Mouse (Mus musculus): ENCODE results near the gene Ptx4. TPM values are rescaled to one million over a fixed set of nuclear protein-coding genes. Genes with fewer than 3 reads are reported as not detected.

Gene Ptx4
- polyA plus RNA-seq, 1 experiment from 2014 or later, result 0.12 TPM

GRCm38 (mm10) chr17:25163387-25163786 lies 42.8 kb downstream of the Ptx4 start:
- Histone ChIP-seq H3K36me3 (ENCODE audit: control insufficient read depth, insufficient read depth, low read length) (no peaks in the 10 kb centered on the region; the same call in 1 of the 2 replicates), H3K4me2 (ENCODE audit: low read depth, low read length, severe bottlenecking) (no peak overlapping the region), H3K27me3 (ENCODE audit: control insufficient read depth, insufficient read depth, low read length) (no peaks in the 10 kb centered on the region), H3K9ac (ENCODE audit: low read length) (no peak overlapping the region), H3K9me3 (ENCODE audit: control insufficient read depth, low read length) (no peaks in the 10 kb centered on the region), H3K27ac (ENCODE audit: low read depth, low read length) (no peak overlapping the region), H3K4me3 (ENCODE audit: low read depth, low read length) (no peak overlapping the region), H3K4me1 (replicated peaks; ENCODE audit: control insufficient read depth, insufficient read depth, low read length) (no peaks in the 10 kb centered on the region)
- 78% methylated on average over 7 of the region's 7 CpGs for WGBS
- DNase-seq (ENCODE audit: low spot score) (no peak), ATAC-seq (replicated peaks; ENCODE audit: low FRiP score) (no peak)

DNA sequence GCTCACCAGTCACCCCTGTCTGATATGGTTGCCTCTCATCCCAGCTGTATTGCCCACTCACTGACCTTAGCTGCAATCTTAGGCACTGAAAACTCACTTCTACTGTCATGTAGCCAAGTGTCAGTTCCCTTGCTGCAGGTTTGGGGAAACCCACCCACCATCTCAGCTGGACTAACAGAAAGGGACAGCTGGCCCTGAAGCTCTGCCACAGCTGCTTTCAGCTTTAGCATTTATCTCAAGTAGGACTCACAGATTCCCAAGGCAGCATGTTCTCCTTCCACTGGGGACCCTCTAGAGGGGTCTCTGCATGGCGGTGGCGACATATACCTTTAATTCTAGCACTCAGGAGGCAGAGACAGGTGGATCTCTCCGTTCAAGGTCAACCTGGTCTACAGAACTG lies 44.2 kb downstream of the Ptx4 start:
- 87% methylated on average over 3 of the region's 3 CpGs for WGBS
- Histone ChIP-seq H3K9me3 (ENCODE audit: control insufficient read depth, low read length) (no peaks in the 10 kb centered on the region), H3K4me3 (ENCODE audit: low read depth, low read length) (no peak overlapping the region), H3K4me1 (replicated peaks; ENCODE audit: control insufficient read depth, insufficient read depth, low read length) (no peaks in the 10 kb centered on the region), H3K9ac (ENCODE audit: low read length) (no peak overlapping the region), H3K4me2 (ENCODE audit: low read depth, low read length, severe bottlenecking) (no peak overlapping the region), H3K27me3 (ENCODE audit: control insufficient read depth, insufficient read depth, low read length) (no peaks in the 10 kb centered on the region), H3K36me3 (ENCODE audit: control insufficient read depth, insufficient read depth, low read length) (no peaks in the 10 kb centered on the region; the same call in 1 of the 2 replicates), H3K27ac (ENCODE audit: low read depth, low read length) (no peak overlapping the region)
- ATAC-seq (replicated peaks; ENCODE audit: low FRiP score), result no peak
- DNase-seq (ENCODE audit: low spot score), result no peak

DNA sequence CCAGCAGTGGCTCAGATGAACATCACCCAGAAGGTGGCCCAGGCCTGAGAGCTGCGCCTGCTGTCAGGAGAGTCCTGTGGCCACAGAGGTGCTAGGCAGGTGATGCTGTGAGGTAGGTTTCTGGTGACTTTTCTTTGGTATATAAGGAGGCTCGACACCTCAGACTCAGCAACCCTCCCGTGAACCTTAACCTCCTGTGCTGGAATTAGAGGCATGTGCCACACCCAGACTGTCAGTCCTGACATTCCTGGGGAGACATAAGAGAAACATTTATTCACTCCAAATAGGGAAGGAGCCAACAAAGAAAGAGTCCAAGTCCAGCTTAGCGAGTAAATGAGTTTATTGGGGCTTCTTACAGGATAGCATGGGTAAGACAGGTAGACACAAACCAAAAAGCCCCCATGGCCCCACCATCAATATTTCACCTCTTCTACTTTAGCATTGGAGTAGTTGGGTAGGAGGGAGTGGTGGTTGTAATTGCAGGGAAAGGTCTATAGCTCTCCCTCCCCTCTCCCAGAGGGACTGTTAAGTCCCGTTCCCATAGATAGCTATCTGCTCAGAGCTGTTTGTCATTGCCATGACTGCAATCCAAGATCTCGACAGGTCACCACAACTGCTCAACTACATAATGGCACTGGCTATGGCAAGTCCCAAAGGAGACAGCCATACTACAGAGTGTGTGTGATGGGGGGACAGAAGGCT lies 45.6 kb downstream of the Ptx4 start:
- Histone ChIP-seq H3K27ac (ENCODE audit: low read depth, low read length) (no peak overlapping the region), H3K4me1 (replicated peaks; ENCODE audit: control insufficient read depth, insufficient read depth, low read length) (no peaks in the 10 kb centered on the region), H3K27me3 (ENCODE audit: control insufficient read depth, insufficient read depth, low read length) (no peaks in the 10 kb centered on the region), H3K4me2 (ENCODE audit: low read depth, low read length, severe bottlenecking) (no peak overlapping the region), H3K4me3 (ENCODE audit: low read depth, low read length) (no peak overlapping the region), H3K9me3 (ENCODE audit: control insufficient read depth, low read length) (no peaks in the 10 kb centered on the region), H3K36me3 (ENCODE audit: control insufficient read depth, insufficient read depth, low read length) (no peaks in the 10 kb centered on the region), H3K9ac (ENCODE audit: low read length) (no peak overlapping the region)
- ATAC-seq (replicated peaks; ENCODE audit: low FRiP score) (no peak), DNase-seq (ENCODE audit: low spot score) (no peak)
- WGBS, result 73% methylated on average over 6 of the region's 6 CpGs

DNA sequence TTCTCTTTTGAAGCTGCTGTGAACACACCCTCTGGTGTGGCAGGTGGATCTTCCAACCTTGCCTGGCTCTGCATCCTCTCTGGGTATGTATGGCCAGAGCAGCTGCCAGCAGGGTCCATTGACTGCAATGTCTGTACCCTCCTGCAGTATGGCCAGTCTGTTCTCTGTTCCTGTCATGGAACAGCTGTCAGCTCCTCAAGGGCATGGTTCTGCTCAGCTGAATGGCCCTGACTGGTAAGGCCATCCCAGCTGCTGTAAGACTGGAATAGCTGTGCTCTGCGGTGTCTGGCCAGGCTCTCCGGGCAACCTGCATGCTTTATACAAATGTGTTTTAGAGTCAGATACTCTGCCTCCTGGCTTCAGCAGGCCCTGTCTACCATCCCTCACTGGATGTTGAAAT lies 49.1 kb downstream of the Ptx4 start:
- Histone ChIP-seq H3K27ac (ENCODE audit: low read depth, low read length) (no peak overlapping the region), H3K36me3 (ENCODE audit: control insufficient read depth, insufficient read depth, low read length) (no peaks in the 10 kb centered on the region), H3K9me3 (ENCODE audit: control insufficient read depth, low read length) (no peaks in the 10 kb centered on the region), H3K4me3 (ENCODE audit: low read depth, low read length) (no peak overlapping the region), H3K4me2 (ENCODE audit: low read depth, low read length, severe bottlenecking) (no peak overlapping the region), H3K9ac (ENCODE audit: low read length) (no peak overlapping the region), H3K4me1 (replicated peaks; ENCODE audit: control insufficient read depth, insufficient read depth, low read length) (no peaks in the 10 kb centered on the region), H3K27me3 (ENCODE audit: control insufficient read depth, insufficient read depth, low read length) (no peaks in the 10 kb centered on the region)
- WGBS, result 89% methylated on average over 2 of the region's 2 CpGs
- ATAC-seq (replicated peaks; ENCODE audit: low FRiP score) (no peak), DNase-seq (ENCODE audit: low spot score) (no peak)

DNA sequence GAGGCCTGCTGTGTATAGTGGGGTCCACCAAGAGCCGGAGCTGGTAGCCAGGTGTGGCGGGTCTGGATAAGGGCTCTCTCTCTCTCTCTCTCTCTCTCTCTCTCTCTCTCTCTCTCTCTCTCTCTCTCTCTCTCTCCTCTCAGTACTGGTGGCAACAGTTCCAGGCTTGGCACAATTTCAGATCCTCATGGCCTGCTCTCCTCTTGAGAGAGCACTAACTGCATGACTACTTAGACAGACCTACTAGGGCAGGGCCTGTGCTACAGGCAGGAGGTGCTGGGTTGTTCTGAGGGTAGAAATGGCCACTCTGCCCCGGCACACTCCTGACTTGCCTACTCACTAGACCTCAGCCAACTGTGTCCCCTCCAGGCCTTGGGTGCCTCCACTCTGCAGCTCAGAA lies 52.0 kb downstream of the Ptx4 start:
- WGBS, result 87% methylated on average over 3 of the region's 3 CpGs
- Histone ChIP-seq H3K9me3 (ENCODE audit: control insufficient read depth, low read length) (no peaks in the 10 kb centered on the region), H3K4me2 (ENCODE audit: low read depth, low read length, severe bottlenecking) (no peak overlapping the region), H3K27me3 (ENCODE audit: control insufficient read depth, insufficient read depth, low read length) (no peaks in the 10 kb centered on the region), H3K4me1 (replicated peaks; ENCODE audit: control insufficient read depth, insufficient read depth, low read length) (no peaks in the 10 kb centered on the region), H3K4me3 (ENCODE audit: low read depth, low read length) (no peak overlapping the region), H3K27ac (ENCODE audit: low read depth, low read length) (no peak overlapping the region), H3K36me3 (ENCODE audit: control insufficient read depth, insufficient read depth, low read length) (no peaks in the 10 kb centered on the region), H3K9ac (ENCODE audit: low read length) (no peak overlapping the region)
- DNase-seq (ENCODE audit: low spot score), result no peak
- ATAC-seq (replicated peaks; ENCODE audit: low FRiP score), result no peak

Other genes with a start within 250 kb of the Ptx4 start
- gene Nubp2, start 234.4 kb upstream of the Ptx4 start, polyA plus RNA-seq (2014; fragmentation: Nextera tagmentation; extraction: Ambion mirVana), result 71.9 and 82.0 TPM in 2 replicates
- 44.7 and 47.3 TPM in 2 replicates for gene Spsb3, start 234.1 kb upstream of the Ptx4 start, polyA plus RNA-seq (2014; fragmentation: Nextera tagmentation; extraction: Ambion mirVana)
- gene Eme2, start 225.7 kb upstream of the Ptx4 start, polyA plus RNA-seq (2014; fragmentation: Nextera tagmentation; extraction: Ambion mirVana), result 29.1 and 31.2 TPM in 2 replicates
- 76.9 and 81.8 TPM in 2 replicates for gene Mrps34, start 225.6 kb upstream of the Ptx4 start, polyA plus RNA-seq (2014; fragmentation: Nextera tagmentation; extraction: Ambion mirVana)
- gene Nme3, start 224.3 kb upstream of the Ptx4 start, polyA plus RNA-seq (2014; fragmentation: Nextera tagmentation; extraction: Ambion mirVana), result 47.8 and 60.8 TPM in 2 replicates
- 51.3 and 56.8 TPM in 2 replicates for gene Mapk8ip3, start 183.8 kb upstream of the Ptx4 start, polyA plus RNA-seq (2014; fragmentation: Nextera tagmentation; extraction: Ambion mirVana)
- gene Jpt2, start 160.1 kb upstream of the Ptx4 start, polyA plus RNA-seq (2014; fragmentation: Nextera tagmentation; extraction: Ambion mirVana), result 314 and 323 TPM in 2 replicates
- 14.3 and 14.7 TPM in 2 replicates for gene Cramp1l, start 105.0 kb upstream of the Ptx4 start, polyA plus RNA-seq (2014; fragmentation: Nextera tagmentation; extraction: Ambion mirVana)
- 29.0 and 29.2 TPM in 2 replicates for gene Ift140, start 104.7 kb upstream of the Ptx4 start, polyA plus RNA-seq (2014; fragmentation: Nextera tagmentation; extraction: Ambion mirVana)
- gene Tmem204, start 37.2 kb upstream of the Ptx4 start, polyA plus RNA-seq (2014; fragmentation: Nextera tagmentation; extraction: Ambion mirVana), result 9.8 and 13.2 TPM in 2 replicates
- 41.2 and 45.4 TPM in 2 replicates for gene Telo2, start 4.8 kb upstream of the Ptx4 start, polyA plus RNA-seq (2014; fragmentation: Nextera tagmentation; extraction: Ambion mirVana)
- 24.2 and 25.4 TPM in 2 replicates for gene Clcn7, start 12.6 kb downstream of the Ptx4 start, polyA plus RNA-seq (2014; fragmentation: Nextera tagmentation; extraction: Ambion mirVana)
- gene Ccdc154, start 41.7 kb downstream of the Ptx4 start, polyA plus RNA-seq (2014; fragmentation: Nextera tagmentation; extraction: Ambion mirVana), result 0.08 TPM in 1 of 2 replicates, not detected in the other
- not detected in 2 replicates for gene Gm38655, start 54.7 kb downstream of the Ptx4 start, polyA plus RNA-seq (2014; fragmentation: Nextera tagmentation; extraction: Ambion mirVana)
- gene BC003965, start 63.8 kb downstream of the Ptx4 start, polyA plus RNA-seq (2014; fragmentation: Nextera tagmentation; extraction: Ambion mirVana), result 33.3 and 35.4 TPM in 2 replicates
- 6.5 and 7.1 TPM in 2 replicates for gene Unkl, start 67.6 kb downstream of the Ptx4 start, polyA plus RNA-seq (2014; fragmentation: Nextera tagmentation; extraction: Ambion mirVana)
- 51.3 and 56.3 TPM in 2 replicates for gene Gnptg, start 119.4 kb downstream of the Ptx4 start, polyA plus RNA-seq (2014; fragmentation: Nextera tagmentation; extraction: Ambion mirVana)
- 63.4 and 66.7 TPM in 2 replicates for gene Tsr3, start 119.4 kb downstream of the Ptx4 start, polyA plus RNA-seq (2014; fragmentation: Nextera tagmentation; extraction: Ambion mirVana)
- 1.2 and 1.7 TPM in 2 replicates for gene Baiap3, start 135.6 kb downstream of the Ptx4 start, polyA plus RNA-seq (2014; fragmentation: Nextera tagmentation; extraction: Ambion mirVana)
- gene Ube2i, start 153.9 kb downstream of the Ptx4 start, polyA plus RNA-seq (2014; fragmentation: Nextera tagmentation; extraction: Ambion mirVana), result 837 and 868 TPM in 2 replicates
- gene Prss34, start 177.6 kb downstream of the Ptx4 start, polyA plus RNA-seq (2014; fragmentation: Nextera tagmentation; extraction: Ambion mirVana), result not detected in 2 replicates
- gene Prss28, start 187.9 kb downstream of the Ptx4 start, polyA plus RNA-seq (2014; fragmentation: Nextera tagmentation; extraction: Ambion mirVana), result not detected in 2 replicates
- gene Prss29, start 197.9 kb downstream of the Ptx4 start, polyA plus RNA-seq (2014; fragmentation: Nextera tagmentation; extraction: Ambion mirVana), result not detected in 2 replicates
- not detected in 2 replicates for gene Tpsab1, start 224.8 kb downstream of the Ptx4 start, polyA plus RNA-seq (2014; fragmentation: Nextera tagmentation; extraction: Ambion mirVana)
- gene Tpsb2, start 245.5 kb downstream of the Ptx4 start, polyA plus RNA-seq (2014; fragmentation: Nextera tagmentation; extraction: Ambion mirVana), result not detected in 2 replicates
- gene Tpsg1, start 248.5 kb downstream of the Ptx4 start, polyA plus RNA-seq (2014; fragmentation: Nextera tagmentation; extraction: Ambion mirVana), result 0.45 TPM in 1 of 2 replicates, not detected in the other

Measured in forebrain, embryonic 11.5 days (tissue).